16 mouse cellular contexts compared by ENCODE assay signal in genomic region chr3:40654028-40654427, GRCm38 (mm10). TPM values are rescaled to one million over a fixed set of nuclear protein-coding genes. Genes with fewer than 3 reads are reported as not detected.
DNase-seq lines count a peak whose midpoint lies in the region; ATAC-seq and TF ChIP-seq lines count a peak whose summit lies in the region.
"Had no signal": no experiment of that assay in that cellular context is flagged by ENCODE, and none has a peak within 500 bp of the region (broad histone marks: within the 10 kb centered on the region; RNA-seq: fewer than 3 reads in every experiment).

No protein-coding gene starts in this region.

- intact Hi-C loops in heart, adult 2 months (cut with DNase I): no loop called here
- intact Hi-C loops in heart, postnatal 25 days (cut with DNase I): no loop called here

- peak; percentile 62 to 67 for DNase-seq in heart, adult 2 months
- no peak for DNase-seq in heart, postnatal 25 days (ENCODE audit: low spot score)
- peak; percentile 88 for DNase-seq in MEL (ENCODE audit: low read depth, low spot score)
- DNase-seq in adrenal gland, postnatal 10 days: peak; percentile 41
- peak; percentile 77 for DNase-seq in heart, postnatal 4 days
- no peak for DNase-seq in hindbrain, embryonic 11.5 days (ENCODE audit: low spot score)
- DNase-seq: cerebellum, adult 18-20 months; gastrocnemius, postnatal 14 days; kidney, adult 8-10 months; liver, embryonic 13.5 days had no signal

- 0 out of 2 replicates have a peak, but pooled peaks have one; percentile 31 for TF ChIP-seq EP300 in heart, adult 2 months (IDR thresholded peaks at IDR 0.05; ENCODE audit: insufficient read depth, low read depth, low read length)
- no peak for TF ChIP-seq EP300 in MEL (IDR thresholded peaks at IDR 0.05; ENCODE audit: low read depth in 1 of 2, low read length in 2 of 2)

- H3K9me3 ChIP-seq in MEL (replicated peaks; ENCODE audit: insufficient read depth, low read length): no peaks in the 10 kb centered on the region
- no peaks in the 10 kb centered on the region for H3K9me3 ChIP-seq in hindbrain, embryonic 11.5 days (ENCODE audit: control insufficient read depth, low read length)
- H3K9me3 ChIP-seq in forebrain, embryonic 16.5 days (ENCODE audit: control insufficient read depth, low read length): no peaks in the 10 kb centered on the region
- H3K9me3 ChIP-seq: forebrain, embryonic 10.5 days; hindbrain, embryonic 13.5 days; liver, embryonic 13.5 days had no signal

- H3K27ac ChIP-seq in heart, adult 2 months: peak overlapping the region; percentile 43
- H3K27ac ChIP-seq in MEL (ENCODE audit: control insufficient read depth, low read depth, low read length): peak overlapping the region; percentile 76
- no peak overlapping the region for H3K27ac ChIP-seq in hindbrain, embryonic 11.5 days (ENCODE audit: low read depth, low read length)
- no peak overlapping the region for H3K27ac ChIP-seq in forebrain, embryonic 16.5 days (ENCODE audit: low read length)
- H3K27ac ChIP-seq: forebrain, embryonic 10.5 days; hindbrain, embryonic 13.5 days; layer of hippocampus, adult 2 months; liver, embryonic 13.5 days had no signal

- H3K36me3 ChIP-seq in heart, adult 2 months (ENCODE audit: control insufficient read depth, insufficient read depth, low read length): no peaks in the 10 kb centered on the region
- peaks cover 0 to 9% of the 10 kb centered on the region in 2 experiments; a peak in 2 of 4 replicates for H3K36me3 ChIP-seq in MEL (ENCODE audit: control insufficient read depth in 1 of 2, insufficient read depth in 2 of 2, low read length in 2 of 2)
- H3K36me3 ChIP-seq in hindbrain, embryonic 11.5 days (ENCODE audit: control insufficient read depth, insufficient read depth, low read length): no peaks in the 10 kb centered on the region
- H3K36me3 ChIP-seq in forebrain, embryonic 16.5 days (ENCODE audit: control insufficient read depth, insufficient read depth): no peaks in the 10 kb centered on the region
- H3K36me3 ChIP-seq: liver, embryonic 13.5 days had no signal

- no peak overlapping the region for H3K4me3 ChIP-seq in heart, adult 2 months
- peak overlapping the region; percentile 84 for H3K4me3 ChIP-seq in MEL (ENCODE audit: control insufficient read depth in 1 of 2, insufficient read depth in 1 of 2, low read depth in 2 of 2, low read length in 2 of 2)
- no peak overlapping the region for H3K4me3 ChIP-seq in hindbrain, embryonic 11.5 days (ENCODE audit: low read depth, low read length)
- no peak overlapping the region for H3K4me3 ChIP-seq in forebrain, embryonic 16.5 days (replicated peaks; ENCODE audit: low read length)
- H3K4me3 ChIP-seq: forebrain, embryonic 10.5 days; hindbrain, embryonic 13.5 days; layer of hippocampus, adult 2 months; liver, embryonic 13.5 days; myocyte had no signal

- no peak for ATAC-seq in hindbrain, embryonic 11.5 days (ENCODE audit: low FRiP score)
- no peak for ATAC-seq in forebrain, embryonic 16.5 days

- no peak overlapping the region for H3K9ac ChIP-seq in heart, adult 2 months (ENCODE audit: low read depth, low read length)
- peak overlapping the region; percentile 77 for H3K9ac ChIP-seq in MEL (ENCODE audit: control insufficient read depth, low read depth, low read length, poor library complexity, severe bottlenecking)
- no peak overlapping the region for H3K9ac ChIP-seq in hindbrain, embryonic 11.5 days (ENCODE audit: low read depth, low read length)
- H3K9ac ChIP-seq in forebrain, embryonic 16.5 days (replicated peaks; ENCODE audit: low read depth, low read length): no peak overlapping the region
- H3K9ac ChIP-seq: hindbrain, embryonic 13.5 days; liver, embryonic 13.5 days had no signal

- no peak for TF ChIP-seq RAD21 in MEL (IDR thresholded peaks at IDR 0.05; ENCODE audit: low read depth, low read length)

- H3K4me1 ChIP-seq in heart, adult 2 months (ENCODE audit: control insufficient read depth, insufficient read depth, low read length): peaks cover 3% of the 10 kb centered on the region; the same call in 1 of the 2 replicates
- H3K4me1 ChIP-seq in MEL (ENCODE audit: control insufficient read depth in 1 of 2, insufficient read depth in 2 of 2, low read length in 2 of 2): peaks cover 0 to 18% of the 10 kb centered on the region in 2 experiments; a peak in 2 of 4 replicates
- H3K4me1 ChIP-seq in hindbrain, embryonic 11.5 days (replicated peaks; ENCODE audit: control insufficient read depth, insufficient read depth, low read length): no peaks in the 10 kb centered on the region
- no peaks in the 10 kb centered on the region for H3K4me1 ChIP-seq in forebrain, embryonic 16.5 days (replicated peaks; ENCODE audit: control insufficient read depth, insufficient read depth, low read length)
- H3K4me1 ChIP-seq: forebrain, embryonic 10.5 days; hindbrain, embryonic 13.5 days had no signal

- TF ChIP-seq POLR2A in heart, adult 2 months (IDR thresholded peaks at IDR 0.05; ENCODE audit: insufficient read depth, low read depth, low read length): no peak
- no peak; a peak in 2 of 4 replicates for TF ChIP-seq POLR2A in MEL (IDR thresholded peaks at IDR 0.05; ENCODE audit: control insufficient read depth in 1 of 2, insufficient read depth in 1 of 2, low read depth in 1 of 2, low read length in 2 of 2, poor library complexity in 1 of 2)

- no peaks in the 10 kb centered on the region for H3K79me2 ChIP-seq in heart, adult 2 months (replicated peaks; ENCODE audit: control insufficient read depth, insufficient read depth, low read length)
- H3K79me2 ChIP-seq in MEL (ENCODE audit: control insufficient read depth, insufficient read depth, low read length, poor library complexity): peaks cover 28% of the 10 kb centered on the region

- TF ChIP-seq CTCF in heart, adult 2 months (IDR thresholded peaks at IDR 0.05): no peak
- no peak for TF ChIP-seq CTCF in MEL (IDR thresholded peaks at IDR 0.05 in 2 of 3, conservative IDR thresholded peaks at IDR 0.05 in 1 of 3; ENCODE audit: control insufficient read depth in 1 of 3, insufficient read depth in 1 of 3, low read depth in 2 of 3, low read length in 3 of 3, poor library complexity in 1 of 3, severe bottlenecking in 1 of 3)

- H3K27me3 ChIP-seq in heart, adult 2 months (ENCODE audit: control insufficient read depth, insufficient read depth, low read length): no peaks in the 10 kb centered on the region
- no peaks in the 10 kb centered on the region for H3K27me3 ChIP-seq in MEL (ENCODE audit: control insufficient read depth in 1 of 2, insufficient read depth in 2 of 2, low read length in 2 of 2)
- H3K27me3 ChIP-seq in hindbrain, embryonic 11.5 days (ENCODE audit: control insufficient read depth, insufficient read depth, low read length): no peaks in the 10 kb centered on the region
- no peaks in the 10 kb centered on the region for H3K27me3 ChIP-seq in forebrain, embryonic 16.5 days (replicated peaks; ENCODE audit: control insufficient read depth, insufficient read depth, low read length)
- H3K27me3 ChIP-seq: CH12.LX; hindbrain, embryonic 13.5 days; liver, embryonic 13.5 days had no signal

- 69% methylated on average over 11 of the region's 11 CpGs for WGBS in heart, adult 2 months
- WGBS in hindbrain, embryonic 11.5 days: 92% methylated on average over 11 of the region's 11 CpGs
- WGBS in forebrain, embryonic 16.5 days: 84% methylated on average over 11 of the region's 11 CpGs

- H3K4me2 ChIP-seq in hindbrain, embryonic 11.5 days (replicated peaks; ENCODE audit: low read depth, low read length): no peak overlapping the region
- H3K4me2 ChIP-seq in forebrain, embryonic 16.5 days (ENCODE audit: low read length): no peak overlapping the region
- H3K4me2 ChIP-seq: hindbrain, embryonic 13.5 days; liver, embryonic 13.5 days had no signal

TF ChIP-seq in MEL, 35 proteins besides CTCF, POLR2A, EP300 and RAD21:
- TF ChIP-seq TBP (IDR thresholded peaks at IDR 0.05; ENCODE audit: low read depth, low read length) (0 out of 2 replicates have a peak, but pooled peaks have one; percentile 16), MAX (IDR thresholded peaks at IDR 0.05; ENCODE audit: low read length) (0 out of 2 replicates have a peak, but pooled peaks have one; percentile 5), MXI1 (IDR thresholded peaks at IDR 0.05; ENCODE audit: low read depth, low read length) (peak; percentile 65), USF2 (IDR thresholded peaks at IDR 0.05; ENCODE audit: borderline replicate concordance in 1 of 2, insufficient read depth in 1 of 2, low read depth in 1 of 2, low read length in 2 of 2) (no peak), MYC (IDR thresholded peaks at IDR 0.05; ENCODE audit: low read depth, low read length) (peak; percentile 15; the same call in 1 of the 2 replicates), TAL1 (IDR thresholded peaks at IDR 0.05; ENCODE audit: low read length) (no peak), ETS1 (IDR thresholded peaks at IDR 0.05; ENCODE audit: low read depth, low read length) (0 out of 2 replicates have a peak, but pooled peaks have one; percentile 6)

RNA-seq across cellular contexts. Expression of gene Slc25a31, which starts 54.6 kb away (rescaled TPM):
- total RNA-seq in heart, adult 2 months (2021): under 1 TPM; 0.16 to 0.29 TPM
- 0.18 and 0.37 TPM in 2 replicates for polyA plus RNA-seq in heart, adult 2 months (2012; rRNA removed)
- under 1 TPM in 1 of 2 experiments, not detected in 1; 0.11 TPM for total RNA-seq in heart, postnatal 25 days (2021)
- total RNA-seq in MEL (2012; rRNA removed): not detected in 2 replicates
- not detected for polyA plus RNA-seq in MEL (2012; ENCODE audit: insufficient read depth in 1 of 2, insufficient read length in 2 of 2, low read depth in 1 of 2, low replicate concordance in 2 of 2, missing spikeins in 1 of 2)
- total RNA-seq in adrenal gland, postnatal 10 days (2021): under 1 TPM; 0.12 to 0.21 TPM
- total RNA-seq in heart, postnatal 4 days (2021): 1 to 10 TPM in 1 of 2 experiments, under 1 TPM in 1; 0.90 to 1.0 TPM
- 0.11 and 0.27 TPM in 2 replicates for polyA plus RNA-seq in hindbrain, embryonic 11.5 days (2014; fragmentation: Nextera tagmentation; extraction: Ambion mirVana)
- polyA plus RNA-seq in forebrain, embryonic 16.5 days (2015; fragmentation: Nextera tagmentation; extraction: Ambion mirVana): 0.13 TPM in 1 of 2 replicates, not detected in the other
- total RNA-seq: CH12.LX; gastrocnemius, postnatal 14 days had no signal
- polyA plus RNA-seq: myocyte had no signal

Comparison
In these comparisons a context has a peak if more than half of its experiments do, and no peak if none do; other contexts are left out.
1. DNase-seq: peak in heart, adult 2 months (2 of 2), MEL (single experiment), adrenal gland, postnatal 10 days (single experiment) and heart, postnatal 4 days (single experiment); none in heart, postnatal 25 days (single experiment) and hindbrain, embryonic 11.5 days (single experiment).
2. H3K27ac ChIP-seq: peak in heart, adult 2 months (single experiment) and MEL (single experiment); none in hindbrain, embryonic 11.5 days (single experiment) and forebrain, embryonic 16.5 days (single experiment).
3. H3K4me3 ChIP-seq: peak in MEL (2 of 2); none in heart, adult 2 months (single experiment), hindbrain, embryonic 11.5 days (single experiment) and forebrain, embryonic 16.5 days (single experiment).